Mouse (Mus musculus) adrenal gland (tissue): ENCODE results near the gene Pparg.

Experiments used
- intact Hi-C: fragments of 180-260 bp; cut with DNase I; formaldehyde crosslinking; loops from one replicate; pipeline ENCODE4 v1.15.1; 2025
- long read RNA-seq, 2 experiments: library from polyadenylated mRNA; unstranded; transcript quantifications; one replicate each; pipeline ENCODE4 v2.0.0; 2020; ENCODE audit warnings: borderline replicate concordance in 1 of 2; ENCODE audit not compliant: insufficient replicate concordance in 1 of 2

The Pparg gene
- long read RNA-seq, experiment 1, partial matches to known transcripts, result 2 of 7 reads
- long read RNA-seq, experiment 1, other reads (novel, unspliced or antisense), result 2 of 7 reads
- long read RNA-seq, experiment 2, partial matches to known transcripts, result 1 of 3 reads
- long read RNA-seq, experiment 2, other reads (novel, unspliced or antisense), result 0 of 3 reads

- intact Hi-C loops, result no loop called here
Measured at GRCm38 (mm10) chr6:115360776-115361605, at the start of gene Pparg. Gene Pparg (plus strand): TSS chr6:115360951.

- intact Hi-C loops, result no loop called here
Measured at GRCm38 (mm10) chr6:115312780-115313179, 48.0 kb upstream of the Pparg start.

- intact Hi-C loops, result no loop called here
Measured at GRCm38 (mm10) chr6:115313235-115313738, 47.5 kb upstream of the Pparg start.

DNA sequence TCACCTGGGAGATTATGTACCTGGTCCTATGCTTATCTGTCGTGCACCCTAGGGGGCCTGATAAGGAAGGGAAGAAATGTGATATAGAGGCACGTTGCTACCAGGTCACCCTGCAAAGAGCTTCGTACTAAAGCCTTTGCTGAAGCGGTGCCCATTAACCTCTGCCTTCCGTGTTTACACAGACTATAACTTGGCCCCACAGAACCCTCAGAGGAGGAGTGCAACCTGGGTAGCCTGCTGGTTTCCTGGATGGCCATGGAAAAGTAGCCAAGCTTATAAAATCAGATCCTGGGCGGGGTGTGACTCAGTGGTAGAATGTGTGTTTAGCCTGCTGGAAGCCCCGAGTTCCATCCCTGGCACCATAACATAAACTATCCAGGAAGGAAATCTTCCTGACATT lies 46.8 kb upstream of the Pparg start:
- intact Hi-C loops, result no loop called here

- intact Hi-C loops, result no loop called here
Measured at GRCm38 (mm10) chr6:115315770-115316169, 45.0 kb upstream of the Pparg start.

GRCm38 (mm10) chr6:115316811-115317221 lies 43.9 kb upstream of the Pparg start:
- intact Hi-C loops, result no loop called here

DNA sequence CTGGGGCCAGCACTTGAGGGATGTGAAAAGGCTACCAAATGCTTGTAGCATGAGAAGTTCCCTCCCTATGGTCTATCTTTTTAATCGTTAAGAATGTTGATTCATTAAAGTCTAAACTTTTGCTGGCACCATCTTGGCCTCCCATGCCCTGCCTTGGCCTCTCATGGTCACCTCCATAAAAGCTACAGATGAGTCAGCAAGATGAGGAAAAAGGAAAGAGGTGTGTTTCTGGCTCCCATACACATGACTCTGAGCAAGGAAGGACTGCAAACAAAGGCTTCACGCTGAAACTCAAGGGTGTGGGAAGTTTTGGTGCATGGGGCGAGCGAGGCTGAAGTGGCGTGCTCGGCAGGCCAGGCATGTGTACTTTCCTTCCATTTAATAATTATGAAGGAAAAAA lies 41.9 kb upstream of the Pparg start:
- intact Hi-C loops, result no loop called here

DNA sequence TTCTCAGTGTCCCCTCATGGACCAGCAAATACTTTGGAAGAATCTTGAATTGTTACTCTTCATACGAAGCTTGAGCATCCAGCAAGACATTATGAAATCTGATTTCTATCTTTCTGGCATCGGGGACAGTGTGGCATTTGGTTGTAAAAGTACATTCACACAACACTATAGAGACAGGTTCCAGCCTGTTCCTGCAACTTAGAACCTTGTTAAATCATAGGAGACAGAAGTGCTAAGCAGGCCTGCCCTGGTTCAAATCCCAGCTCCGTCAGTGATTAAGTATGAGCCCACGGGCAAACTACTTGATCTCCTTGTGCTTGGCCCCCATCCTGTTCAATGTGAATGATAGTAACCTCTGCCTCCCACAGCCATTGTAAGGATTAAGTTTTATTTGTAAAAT lies 41.1 kb upstream of the Pparg start:
- intact Hi-C loops, result no loop called here

GRCm38 (mm10) chr6:115320927-115321714 lies 39.6 kb upstream of the Pparg start:
- intact Hi-C loops, result no loop called here

GRCm38 (mm10) chr6:115321883-115322351 lies 38.8 kb upstream of the Pparg start:
- intact Hi-C loops, result no loop called here

GRCm38 (mm10) chr6:115322956-115323355 lies 37.8 kb upstream of the Pparg start:
- intact Hi-C loops, result no loop called here

DNA sequence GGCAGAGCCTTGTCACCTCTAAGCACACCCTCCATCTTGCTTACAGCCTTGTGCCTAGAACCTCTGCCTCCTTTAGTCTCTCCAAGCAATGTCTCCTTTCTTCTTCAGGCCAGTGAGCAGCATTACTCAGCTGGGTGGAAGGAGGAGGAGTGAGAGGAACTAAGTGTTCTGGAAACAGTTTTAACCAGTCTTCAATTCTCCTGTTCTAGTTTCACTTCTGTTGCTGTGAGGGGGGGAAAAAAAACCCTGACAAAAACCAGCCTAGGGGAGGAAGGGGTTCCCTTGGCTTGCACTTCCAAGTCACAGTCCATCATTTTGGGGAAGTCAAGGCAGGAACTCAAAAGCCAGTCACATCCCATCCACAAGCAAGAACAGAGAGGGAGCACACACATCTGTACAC lies 29.8 kb upstream of the Pparg start:
- intact Hi-C loops, result no loop called here

DNA sequence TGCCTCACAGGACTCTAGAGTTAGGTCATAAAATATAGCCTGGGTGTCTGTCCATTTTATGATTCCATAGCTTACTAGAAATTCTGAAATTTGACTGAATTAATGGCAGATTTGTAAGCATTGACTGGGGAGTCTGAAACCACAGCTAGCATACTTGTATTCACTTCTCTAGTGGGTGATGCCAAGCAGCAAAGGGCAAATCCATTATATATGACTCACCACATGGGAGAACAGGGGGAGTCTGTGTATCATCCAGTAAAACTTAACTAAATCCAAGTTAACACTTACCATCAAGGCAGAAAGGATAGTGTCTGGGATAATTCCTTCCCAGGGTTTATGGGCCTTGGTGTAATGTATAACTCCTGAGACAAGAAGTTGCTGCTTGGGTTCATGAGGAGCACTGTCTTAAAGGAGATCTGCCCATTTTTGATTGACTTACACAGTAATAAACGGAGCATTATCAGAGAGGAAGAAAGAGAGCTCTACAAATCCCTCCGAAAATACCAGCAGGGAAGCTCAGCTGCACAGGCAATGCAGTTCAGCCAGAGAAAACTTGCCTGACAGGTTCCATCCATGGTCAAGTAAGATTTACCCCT lies 27.6 kb upstream of the Pparg start:
- intact Hi-C loops, result no loop called here

DNA sequence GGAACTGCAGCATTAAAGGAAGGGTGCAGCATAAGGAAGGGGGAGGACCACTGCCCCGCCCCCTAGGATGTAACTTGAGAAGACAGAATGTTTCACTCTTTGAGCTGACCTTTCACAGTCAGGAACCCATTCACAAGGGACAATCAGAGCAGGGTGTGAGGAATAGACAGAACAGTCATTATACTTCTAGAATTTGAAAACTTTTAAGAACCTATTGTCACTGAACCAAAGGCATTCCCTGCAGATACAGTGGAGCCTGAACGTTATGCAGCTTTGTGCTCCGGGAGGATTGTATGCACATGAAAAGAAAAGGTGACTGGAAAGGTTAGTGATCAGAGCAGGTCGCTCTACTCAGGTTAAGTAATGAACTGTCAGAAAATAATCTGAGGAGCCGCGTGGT lies 25.2 kb upstream of the Pparg start:
- intact Hi-C loops, result no loop called here

DNA sequence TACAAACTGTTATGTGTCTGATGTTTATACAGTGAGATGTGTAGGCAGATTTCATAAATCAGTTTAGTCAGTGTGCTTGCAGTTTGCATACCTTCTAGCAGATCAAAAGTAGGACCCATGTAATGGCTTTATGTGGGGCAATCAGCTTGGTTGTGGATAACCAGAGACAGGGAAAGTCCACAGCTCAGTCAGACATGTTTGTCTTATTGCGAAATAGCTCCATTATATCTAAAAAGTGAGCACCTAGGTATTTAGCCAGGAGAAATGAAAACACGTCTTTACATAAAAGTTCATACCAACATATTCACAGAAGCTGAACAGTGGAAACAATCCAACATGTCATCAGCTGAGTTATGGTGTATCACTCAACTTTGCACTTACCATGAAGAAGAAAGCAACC lies 20.7 kb upstream of the Pparg start:
- intact Hi-C loops, result no loop called here

- intact Hi-C loops, result no loop called here
Measured at GRCm38 (mm10) chr6:115343096-115343495, 17.7 kb upstream of the Pparg start.

DNA sequence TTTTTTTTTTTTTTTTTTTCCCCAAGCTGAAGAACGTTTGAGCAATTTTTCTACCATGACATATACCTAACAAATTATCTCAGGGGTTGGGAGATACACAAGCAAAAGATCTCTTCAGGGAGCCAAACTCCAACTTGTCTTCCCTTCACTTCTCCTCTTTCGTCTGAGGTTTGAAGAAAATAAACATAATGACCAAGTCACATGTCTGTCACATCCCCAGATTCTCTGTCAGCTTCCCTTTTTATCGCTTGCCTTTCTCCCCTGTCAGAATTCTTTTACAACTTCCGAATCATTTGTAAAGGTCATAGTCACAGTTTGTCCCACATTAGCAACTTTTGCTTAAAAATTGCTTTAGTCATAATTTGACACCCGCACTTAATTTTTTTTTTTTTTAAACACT lies 17.2 kb upstream of the Pparg start:
- intact Hi-C loops, result no loop called here

DNA sequence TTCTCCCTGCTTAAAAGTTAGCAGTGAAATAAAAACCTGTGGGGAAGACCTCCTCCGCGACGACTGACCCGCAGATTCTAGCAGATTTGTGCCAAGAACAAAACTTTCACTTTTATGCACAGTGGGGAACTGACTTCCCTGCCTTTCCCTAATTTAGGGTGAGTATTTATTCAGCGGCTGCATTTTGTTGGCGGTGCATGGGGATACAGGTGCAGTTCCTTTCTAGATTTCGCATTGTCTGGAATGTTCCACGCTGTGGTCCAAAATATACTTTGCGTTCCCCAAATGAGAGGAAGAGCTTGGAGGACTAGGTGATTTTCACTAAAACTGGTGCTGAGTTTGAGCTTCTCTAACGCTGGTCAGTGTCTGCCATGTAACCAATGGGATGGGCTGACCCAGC lies 16.6 kb upstream of the Pparg start:
- intact Hi-C loops, result no loop called here

DNA sequence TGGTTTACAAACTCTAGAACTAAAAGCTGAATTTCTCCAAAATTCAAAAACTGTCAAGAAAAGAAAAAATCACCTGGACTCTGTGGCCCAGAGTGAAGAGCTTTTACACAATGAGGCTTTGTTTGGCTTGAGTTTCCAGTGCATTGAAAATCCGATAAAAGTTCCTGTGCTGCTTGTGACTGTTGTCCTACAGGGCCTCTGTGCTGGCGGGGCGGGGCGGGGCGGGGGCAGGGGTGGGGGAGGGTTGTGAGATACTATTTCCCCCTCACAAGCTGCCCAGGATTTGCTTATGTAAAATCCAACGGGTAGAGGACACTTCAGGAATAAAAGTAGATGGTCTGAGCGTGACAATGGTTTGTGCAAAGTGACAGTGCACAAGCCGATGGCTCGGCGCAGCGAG lies 16.2 kb upstream of the Pparg start:
- intact Hi-C loops, result no loop called here

GRCm38 (mm10) chr6:115345013-115345412 lies 15.7 kb upstream of the Pparg start:
- intact Hi-C loops, result no loop called here

DNA sequence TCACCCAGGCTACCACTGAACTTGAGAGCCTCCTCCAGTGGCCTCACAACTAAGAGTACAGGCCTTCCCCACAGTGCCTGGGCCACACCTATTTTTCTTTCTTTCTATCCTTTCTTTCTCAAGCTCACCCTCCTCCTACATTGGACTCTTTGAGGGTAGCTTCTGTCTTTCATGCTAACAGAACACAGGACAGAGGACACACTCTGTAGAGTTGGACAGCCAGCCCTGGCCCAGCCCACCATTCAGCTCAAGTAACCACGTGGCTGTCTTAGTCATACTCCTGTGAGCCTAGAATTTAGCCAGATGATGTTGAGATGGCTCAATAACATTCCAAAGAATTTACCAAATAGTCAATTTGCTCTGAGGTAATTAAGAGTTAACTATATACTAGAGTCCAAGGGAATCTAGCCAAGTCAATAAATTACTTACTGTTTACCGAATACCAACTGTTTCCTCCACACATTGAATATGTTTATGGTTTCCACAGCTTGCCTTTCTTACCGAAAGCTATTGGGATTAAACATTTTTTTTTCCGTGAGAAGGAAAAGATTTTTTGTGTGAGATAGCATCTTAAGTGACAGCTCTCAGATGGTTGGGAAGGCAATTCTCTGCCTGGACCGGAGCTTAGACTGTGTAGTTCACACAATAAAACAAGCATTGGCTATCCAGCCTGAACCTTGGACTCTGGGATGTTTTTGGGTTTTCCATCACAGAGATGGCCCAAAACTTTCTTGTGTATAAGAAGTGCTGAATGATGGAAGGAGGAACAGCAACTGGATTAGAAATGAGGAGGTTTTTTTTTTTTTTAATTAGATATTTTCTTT lies 10.9 kb upstream of the Pparg start:
- intact Hi-C loops, result no loop called here
